Mouse (Mus musculus) CH12F3 (cell line): ENCODE results near the gene Olfr1120.
"Not testable (repeated sequence)": the region's sequence is repeated elsewhere in the genome, so short reads cannot be mapped to it uniquely, and the experiment has no call there.

Source experiments
- in situ Hi-C: fragments of 300-500 bp; cut with MboI; formaldehyde crosslinking; loops from 2 replicates; pipeline ENCODE4 v1.14.3; 2020; ENCODE audit warnings: low sequenced_read_pairs

Gene Olfr1120

DNA sequence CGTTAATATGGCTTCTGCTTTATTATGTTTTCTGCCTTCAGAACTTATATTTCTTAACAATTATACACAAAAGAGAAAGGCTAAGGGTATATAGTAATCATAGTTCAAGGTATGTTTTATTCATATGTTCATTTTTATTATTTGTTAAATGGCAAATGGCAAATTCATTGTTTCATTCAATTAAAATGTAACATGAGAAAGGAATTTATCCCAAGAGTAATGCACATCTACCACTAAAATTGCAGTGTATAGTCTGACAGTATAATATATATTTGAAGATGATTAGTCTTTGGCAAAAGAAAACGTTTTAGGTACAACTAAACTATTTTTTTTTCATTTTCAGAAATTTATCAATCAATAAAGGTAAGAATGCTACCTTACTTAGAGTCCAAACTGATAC is at the start of gene Olfr1120:
TSS of gene Olfr1120 (plus strand) at position 301 of the 400 bp plus-strand sequence.
- in situ Hi-C loops, result no loop called here

- in situ Hi-C loops, result no loop called here
These were observed 47.3 kb upstream of the Olfr1120 start, which contains the start of gene Olfr1118 for GRCm38 (mm10) chr2:87307281-87307680. Olfr1118 (plus strand) TSS chr2:87307581.

- in situ Hi-C loops, result not testable (repeated sequence)
These were observed 5.5 kb downstream of the Olfr1120 start for GRCm38 (mm10) chr2:87360121-87360520.

GRCm38 (mm10) chr2:87369595-87369994 is 15.0 kb downstream of the Olfr1120 start, which contains the start of gene Olfr1121:
Olfr1121 (plus strand) TSS chr2:87369895.
- in situ Hi-C loops, result no loop called here

DNA sequence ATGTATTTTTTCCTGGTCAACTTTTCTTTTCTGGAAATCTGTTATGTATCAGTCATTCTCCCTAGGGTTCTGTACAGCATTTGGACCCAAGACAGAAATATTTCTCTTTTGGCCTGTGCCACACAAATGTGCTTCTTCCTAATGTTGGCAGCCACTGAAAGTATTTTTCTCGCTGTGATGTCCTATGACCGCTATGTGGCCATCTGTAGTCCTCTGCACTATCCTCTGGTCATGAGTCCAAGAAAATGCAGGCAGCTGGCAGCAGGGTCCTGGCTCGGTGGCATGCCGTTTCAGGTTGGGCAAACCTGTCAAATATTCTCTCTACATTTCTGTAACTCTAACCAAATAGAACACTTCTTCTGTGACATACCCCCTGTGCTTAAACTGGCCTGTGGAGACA is 17.1 kb downstream of the Olfr1120 start:
- in situ Hi-C loops, result no loop called here

DNA sequence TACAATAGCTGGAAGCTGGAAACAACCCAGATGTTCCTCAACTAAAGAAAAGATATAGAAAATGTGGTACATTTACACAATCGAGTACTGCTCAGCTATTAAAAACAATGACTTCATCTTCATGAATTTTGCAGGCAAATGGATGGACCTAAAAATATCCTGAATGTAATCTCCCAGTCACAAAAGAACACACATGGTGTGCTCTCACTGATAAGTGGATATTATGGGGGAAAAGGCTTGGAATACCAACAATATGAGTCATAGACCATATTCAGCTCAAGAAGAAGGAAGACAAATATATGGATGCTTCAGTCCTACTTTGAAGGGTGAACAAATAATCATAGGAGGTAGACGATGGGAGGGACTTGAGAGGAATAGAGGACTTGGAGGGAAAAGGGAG is 29.3 kb downstream of the Olfr1120 start:
- in situ Hi-C loops, result no loop called here

GRCm38 (mm10) chr2:87385549-87385948 is 30.9 kb downstream of the Olfr1120 start, which contains the start of gene Olfr1122:
Olfr1122 (plus strand) TSS chr2:87385849.
- in situ Hi-C loops, result no loop called here

GRCm38 (mm10) chr2:87393605-87394004 is 39.0 kb downstream of the Olfr1120 start:
- in situ Hi-C loops, result not testable (repeated sequence)

GRCm38 (mm10) chr2:87394686-87395085 is 40.1 kb downstream of the Olfr1120 start:
- in situ Hi-C loops, result not testable (repeated sequence)
